Mouse (Mus musculus) adrenal gland (tissue): Measurements from ENCODE around the gene Uqcr11.

ENCODE experiments used
- intact Hi-C: fragments of 180-260 bp; cut with DNase I; formaldehyde crosslinking; loops from one replicate; pipeline ENCODE4 v1.15.1; 2025

Gene Uqcr11

GRCm38 (mm10) chr10:80432387-80432785 lies 25.8 kb upstream of the Uqcr11 start:
- intact Hi-C loops, result loop anchor here (5.0 kb wide), 2 partner anchors 35 to 55 kb away; partner anchors contain the start of gene Mbd3

- intact Hi-C loops, result loop anchor here (5.0 kb wide), 2 partner anchors 34 to 54 kb away; partner anchors contain the start of gene Mbd3
Observed at GRCm38 (mm10) chr10:80431570-80432386, 25.1 kb upstream of the Uqcr11 start.

GRCm38 (mm10) chr10:80430375-80430980 lies 23.8 kb upstream of the Uqcr11 start:
- intact Hi-C loops, result loop anchor here (5.0 kb wide), 2 partner anchors 33 to 53 kb away; partner anchors contain the start of gene Mbd3

GRCm38 (mm10) chr10:80429800-80430199 lies 23.2 kb upstream of the Uqcr11 start:
- intact Hi-C loops, result loop anchor here (5.0 kb wide), 2 partner anchors 32 to 52 kb away; partner anchors contain the start of gene Mbd3

- intact Hi-C loops, result no loop called here
Observed at GRCm38 (mm10) chr10:80425041-80425440, 18.4 kb upstream of the Uqcr11 start.

GRCm38 (mm10) chr10:80423562-80423961 lies 16.9 kb upstream of the Uqcr11 start:
- intact Hi-C loops, result no loop called here

- intact Hi-C loops, result no loop called here
Observed at GRCm38 (mm10) chr10:80421651-80422472, 15.2 kb upstream of the Uqcr11 start.

- intact Hi-C loops, result no loop called here
Observed at GRCm38 (mm10) chr10:80421208-80421607, 14.6 kb upstream of the Uqcr11 start.

GRCm38 (mm10) chr10:80420729-80421128 lies 14.1 kb upstream of the Uqcr11 start:
- intact Hi-C loops, result no loop called here

- intact Hi-C loops, result no loop called here
Observed at GRCm38 (mm10) chr10:80419419-80419818, 12.8 kb upstream of the Uqcr11 start.

- intact Hi-C loops, result no loop called here
Observed at GRCm38 (mm10) chr10:80418311-80418710, 11.7 kb upstream of the Uqcr11 start.

GRCm38 (mm10) chr10:80417841-80418240 lies 11.2 kb upstream of the Uqcr11 start:
- intact Hi-C loops, result no loop called here

- intact Hi-C loops, result no loop called here
Observed at GRCm38 (mm10) chr10:80417371-80417770, 10.7 kb upstream of the Uqcr11 start.

GRCm38 (mm10) chr10:80415566-80415965 lies 8.9 kb upstream of the Uqcr11 start:
- intact Hi-C loops, result no loop called here

GRCm38 (mm10) chr10:80412656-80413541 lies 6.3 kb upstream of the Uqcr11 start:
- intact Hi-C loops, result no loop called here

GRCm38 (mm10) chr10:80407924-80408323 lies 1.3 kb upstream of the Uqcr11 start:
- intact Hi-C loops, result no loop called here

- intact Hi-C loops, result no loop called here
Observed at GRCm38 (mm10) chr10:80405481-80406173, 1.0 kb downstream of the Uqcr11 start.

GRCm38 (mm10) chr10:80403044-80403692 lies 3.5 kb downstream of the Uqcr11 start:
- intact Hi-C loops, result no loop called here

GRCm38 (mm10) chr10:80400704-80401161 lies 5.9 kb downstream of the Uqcr11 start:
- intact Hi-C loops, result no loop called here
